Mouse (Mus musculus): Measurements from ENCODE around the gene Pld4. TPM values are rescaled to one million over a fixed set of nuclear protein-coding genes. Genes with fewer than 3 reads are reported as not detected.

The Pld4 gene
- total and polyA plus RNA-seq, 3 experiments = 112 to 226 (median 149) TPM

GRCm38 (mm10) chr12:112752399-112752798 is 8.1 kb upstream of the Pld4 start:
- in situ Hi-C loops (cut with MboI; ENCODE audit: low pct_ligation_motif_present, low pct_unique_long_range_greater_than_20kb, low sequenced_read_pairs) = no loop called here

GRCm38 (mm10) chr12:112755900-112756299 is 4.6 kb upstream of the Pld4 start:
- Histone ChIP-seq H3K4me2 (ENCODE audit: insufficient read depth, low read depth, poor library complexity, severe bottlenecking) (no peak overlapping the region), H3K79me2 (replicated peaks; ENCODE audit: control insufficient read depth, extremely low read depth, insufficient read depth, poor library complexity, severe bottlenecking) (no peaks in the 10 kb centered on the region), H3K9ac (ENCODE audit: insufficient read depth, low read depth) (no peak overlapping the region), H3K27me3 (replicated peaks) (no peaks in the 10 kb centered on the region), H3K9me3 (replicated peaks; ENCODE audit: low read length) (peaks cover 14% of the 10 kb centered on the region), H3K27ac (ENCODE audit: insufficient read depth, low read depth) (no peak overlapping the region), H3K4me3 (replicated peaks in 1 of 3; ENCODE audit: low read depth in 2 of 3, low read length in 2 of 3, poor library complexity in 1 of 3) (no peak overlapping the region), H3K4me1 (ENCODE audit: control insufficient read depth in 1 of 2, insufficient read depth in 2 of 2) (peaks cover 4 to 9% of the 10 kb centered on the region in 2 experiments; a peak in 2 of 4 replicates), H3K36me3 (replicated peaks in 1 of 2; ENCODE audit: control insufficient read depth in 1 of 2, insufficient read depth in 1 of 2, low read length in 1 of 2) (no peaks in the 10 kb centered on the region)
- no peak for DNase-seq (ENCODE audit: extremely low read depth)
- dilution Hi-C loops (cut with MboI; ENCODE audit: extremely low pct_ligation_motif_present, extremely low pct_unique_long_range_greater_than_20kb, low sequenced_read_pairs) = no loop called here
- in situ Hi-C loops (cut with MboI; ENCODE audit: low pct_ligation_motif_present, low pct_unique_long_range_greater_than_20kb, low sequenced_read_pairs) = loop anchor here (5.0 kb wide), 1 partner anchor 41 kb away; no protein-coding TSS in a partner anchor
- TF ChIP-seq JUND (conservative IDR thresholded peaks at IDR 0.05; ENCODE audit: low read depth, low read length) (no peak), MAX (IDR thresholded peaks at IDR 0.05; ENCODE audit: low read length) (no peak), POLR2A (IDR thresholded peaks at IDR 0.05; ENCODE audit: low read depth, low read length) (no peak), RAD21 (IDR thresholded peaks at IDR 0.05; ENCODE audit: low read depth, low read length) (no peak), KAT2A (IDR thresholded peaks at IDR 0.05; ENCODE audit: insufficient replicate concordance, low read length) (no peak), CHD2 (IDR thresholded peaks at IDR 0.05; ENCODE audit: low read length) (no peak), MAFK (IDR thresholded peaks at IDR 0.05; ENCODE audit: insufficient replicate concordance, low read length) (no peak), EP300 (IDR thresholded peaks at IDR 0.05; ENCODE audit: low read length) (no peak), CHD1 (IDR thresholded peaks at IDR 0.05; ENCODE audit: low read depth, low read length) (no peak), ZC3H11A (IDR thresholded peaks at IDR 0.05; ENCODE audit: low read depth, low read length) (no peak), USF2 (conservative IDR thresholded peaks at IDR 0.05; ENCODE audit: low read depth, low read length) (no peak), BHLHE40 (IDR thresholded peaks at IDR 0.05; ENCODE audit: low read depth, low read length) (no peak), MAZ (IDR thresholded peaks at IDR 0.05; ENCODE audit: low read depth, low read length) (no peak), SIN3A (IDR thresholded peaks at IDR 0.05; ENCODE audit: low read length) (no peak)

More at GRCm38 (mm10) chr12:112752399-112752798, 8.1 kb upstream of the Pld4 start:
- TF ChIP-seq E2F4 (IDR thresholded peaks at IDR 0.05; ENCODE audit: insufficient replicate concordance, low read depth, low read length) (no peak), MAX (IDR thresholded peaks at IDR 0.05; ENCODE audit: low read length) (no peak), KAT2A (IDR thresholded peaks at IDR 0.05; ENCODE audit: insufficient replicate concordance, low read length) (no peak), ZMIZ1 (IDR thresholded peaks at IDR 0.05; ENCODE audit: low read depth, low read length) (no peak), MYC (IDR thresholded peaks at IDR 0.05; ENCODE audit: low read depth, low read length) (no peak), EP300 (IDR thresholded peaks at IDR 0.05; ENCODE audit: low read length) (no peak), POLR2AphosphoS2 (IDR thresholded peaks at IDR 0.05; ENCODE audit: low read depth, low read length) (no peak), JUN (IDR thresholded peaks at IDR 0.05; ENCODE audit: insufficient read depth, low read depth, low read length) (no peak), MXI1 (IDR thresholded peaks at IDR 0.05; ENCODE audit: low read depth, low read length) (no peak), ZKSCAN1 (IDR thresholded peaks at IDR 0.05; ENCODE audit: borderline replicate concordance, low read depth, low read length) (no peak), ELF1 (IDR thresholded peaks at IDR 0.05; ENCODE audit: low read depth, low read length) (no peak), JUND (conservative IDR thresholded peaks at IDR 0.05; ENCODE audit: low read depth, low read length) (no peak), CHD1 (IDR thresholded peaks at IDR 0.05; ENCODE audit: low read depth, low read length) (no peak), MAFK (IDR thresholded peaks at IDR 0.05; ENCODE audit: insufficient replicate concordance, low read length) (no peak), POLR2A (IDR thresholded peaks at IDR 0.05; ENCODE audit: low read depth, low read length) (no peak)
- Histone ChIP-seq H3K9ac (ENCODE audit: insufficient read depth, low read depth) (no peak overlapping the region), H3K4me3 (replicated peaks in 1 of 3; ENCODE audit: low read depth in 2 of 3, low read length in 2 of 3, poor library complexity in 1 of 3) (no peak overlapping the region), H3K27me3 (replicated peaks) (no peaks in the 10 kb centered on the region), H3K27ac (ENCODE audit: insufficient read depth, low read depth) (no peak overlapping the region), H3K79me2 (replicated peaks; ENCODE audit: control insufficient read depth, extremely low read depth, insufficient read depth, poor library complexity, severe bottlenecking) (no peaks in the 10 kb centered on the region), H3K9me3 (replicated peaks; ENCODE audit: low read length) (peaks cover 4% of the 10 kb centered on the region), H3K36me3 (replicated peaks in 1 of 2; ENCODE audit: control insufficient read depth in 1 of 2, insufficient read depth in 1 of 2, low read length in 1 of 2) (peaks cover 0 to 3% of the 10 kb centered on the region in 2 experiments), H3K4me2 (ENCODE audit: insufficient read depth, low read depth, poor library complexity, severe bottlenecking) (no peak overlapping the region), H3K4me1 (ENCODE audit: control insufficient read depth in 1 of 2, insufficient read depth in 2 of 2) (peaks cover 8 to 12% of the 10 kb centered on the region in 2 experiments)
- no peak for DNase-seq (ENCODE audit: extremely low read depth)
- dilution Hi-C loops (cut with MboI; ENCODE audit: extremely low pct_ligation_motif_present, extremely low pct_unique_long_range_greater_than_20kb, low sequenced_read_pairs) = no loop called here
